Mouse (Mus musculus): ENCODE measurements at regions not wholly inside any gene's neighbourhood (a gene's known extent, or its start where the extent isn't known, plus 50 kb on each side); places are given as distances from the start of the nearest gene placed in this dataset.

DNA sequence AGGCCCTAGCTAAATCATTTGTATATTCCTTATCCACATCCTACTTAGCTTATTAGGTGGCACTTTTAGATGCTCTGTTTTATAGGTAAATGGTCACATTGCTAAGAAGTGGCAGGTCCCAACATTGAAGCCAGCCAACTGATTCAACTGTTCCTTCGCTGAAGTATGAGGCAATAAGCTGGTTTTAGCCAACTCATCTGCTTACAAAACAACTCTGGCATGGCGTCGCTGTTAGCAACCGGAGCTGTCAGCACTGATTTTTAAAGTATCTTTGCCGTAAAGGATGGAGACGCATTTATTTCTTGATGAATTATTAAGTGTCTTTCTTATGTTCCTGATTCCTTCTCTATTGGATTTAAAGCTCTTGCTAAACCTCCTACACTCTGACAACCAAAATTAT, 63.4 kb upstream of the Man1a2 start:
- TF ChIP-seq ZC3H11A (IDR thresholded peaks at IDR 0.05; ENCODE audit: borderline replicate concordance, low read depth, low read length) (no peak), HCFC1 (IDR thresholded peaks at IDR 0.05; ENCODE audit: borderline replicate concordance, insufficient read depth, low read length) (no peak), MAFK (IDR thresholded peaks at IDR 0.05; ENCODE audit: insufficient read depth, low read depth, low read length) (no peak), ZNF384 (IDR thresholded peaks at IDR 0.05; ENCODE audit: low read depth, low read length) (no peak)
